Mouse (Mus musculus) small intestine, adult 2 months (tissue): ENCODE measurements around the gene Gpx7.

Experiments used
- CTCF ChIP-seq: fragments of 200-500 bp; IDR thresholded peaks from 2 replicates; pipeline ENCODE4 v1.5.1; 2012; ENCODE audit warnings: low read depth, mild to moderate bottlenecking, control low read depth, inconsistent platforms, low read length, moderate library complexity, mixed read lengths; ENCODE audit not compliant: insufficient replicate concordance, insufficient read length; ENCODE audit errors: extremely low read depth
- POLR2A ChIP-seq: fragments of 200-500 bp; IDR thresholded peaks from 2 replicates; pipeline ENCODE4 v1.6.1; 2012; ENCODE audit warnings: low read depth, mild to moderate bottlenecking, control low read depth, inconsistent platforms, low read length, moderate library complexity

- TF ChIP-seq POLR2A, result no peak
- TF ChIP-seq CTCF, result no peak
Measured at GRCm38 (mm10) chr4:108380146-108380545, 26.6 kb downstream of the Gpx7 start.
